Mouse (Mus musculus) ovary, postnatal 14 days (tissue): Measurements from ENCODE around the gene Rbmxl1.

Source experiments
- DNase-seq: peaks from one replicate; pipeline ENCODE4 v3.0.0; 2022; ENCODE audit warnings: low spot score

The Rbmxl1 gene

GRCm38 (mm10) chr8:78493031-78493430 is 15.7 kb downstream of the Rbmxl1 start:
- no peak for DNase-seq

GRCm38 (mm10) chr8:78489733-78490132 is 19.0 kb downstream of the Rbmxl1 start:
- DNase-seq = no peak

GRCm38 (mm10) chr8:78477051-78477829 is 31.5 kb downstream of the Rbmxl1 start:
- DNase-seq = no peak

DNA sequence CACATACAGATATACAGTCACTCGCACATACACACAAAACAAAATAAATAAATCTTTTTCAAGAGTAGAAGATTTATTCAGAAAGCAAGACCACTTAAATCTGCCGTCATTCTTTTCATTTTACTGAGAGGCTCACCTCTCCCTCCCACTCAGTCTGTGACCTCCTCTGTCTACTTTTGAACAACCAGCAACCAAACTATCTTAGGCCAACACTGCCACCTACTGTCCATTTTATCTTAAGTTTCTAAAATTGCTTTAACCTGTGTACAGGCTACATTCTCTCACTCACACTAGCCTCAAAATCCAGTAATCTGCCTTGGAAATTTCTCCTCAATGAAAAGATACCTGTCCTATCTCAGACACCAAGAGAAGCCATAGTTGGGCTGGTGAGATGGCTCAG is 40.8 kb downstream of the Rbmxl1 start:
- DNase-seq = no peak

DNA sequence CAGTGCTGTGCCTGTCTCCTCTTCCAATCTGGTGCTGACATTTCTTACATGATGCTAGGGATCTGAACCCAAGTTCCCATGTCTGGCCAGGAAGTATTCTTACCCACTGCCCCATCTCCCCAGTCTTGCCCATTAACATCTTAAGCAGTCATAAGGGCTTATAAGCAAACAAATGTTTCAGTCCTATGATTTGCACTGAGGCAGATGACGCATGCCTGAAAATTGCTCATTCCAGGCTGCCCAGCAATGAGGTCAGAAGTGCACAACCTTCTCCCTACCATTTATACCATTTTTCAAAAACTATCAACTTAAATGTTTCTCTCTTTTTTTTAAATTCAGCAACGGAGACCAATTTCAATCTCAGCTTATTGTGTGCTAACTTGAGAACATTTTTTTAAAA is 44.8 kb downstream of the Rbmxl1 start:
- DNase-seq = no peak

- no peak for DNase-seq
Measured at GRCm38 (mm10) chr8:78456441-78456840, 52.3 kb downstream of the Rbmxl1 start.
